Mouse (Mus musculus) urinary bladder, postnatal 4 days (tissue): ENCODE results near the gene Col23a1.
"Not testable (repeated sequence)": the region's sequence is repeated elsewhere in the genome, so short reads cannot be mapped to it uniquely, and the experiment has no call there.

Source experiments
- DNase-seq, 2 experiments: peaks; one replicate each; pipeline ENCODE4 v3.0.0; 2021 to 2022; ENCODE audit warnings: low spot score in 2 of 2

Gene Col23a1

DNA sequence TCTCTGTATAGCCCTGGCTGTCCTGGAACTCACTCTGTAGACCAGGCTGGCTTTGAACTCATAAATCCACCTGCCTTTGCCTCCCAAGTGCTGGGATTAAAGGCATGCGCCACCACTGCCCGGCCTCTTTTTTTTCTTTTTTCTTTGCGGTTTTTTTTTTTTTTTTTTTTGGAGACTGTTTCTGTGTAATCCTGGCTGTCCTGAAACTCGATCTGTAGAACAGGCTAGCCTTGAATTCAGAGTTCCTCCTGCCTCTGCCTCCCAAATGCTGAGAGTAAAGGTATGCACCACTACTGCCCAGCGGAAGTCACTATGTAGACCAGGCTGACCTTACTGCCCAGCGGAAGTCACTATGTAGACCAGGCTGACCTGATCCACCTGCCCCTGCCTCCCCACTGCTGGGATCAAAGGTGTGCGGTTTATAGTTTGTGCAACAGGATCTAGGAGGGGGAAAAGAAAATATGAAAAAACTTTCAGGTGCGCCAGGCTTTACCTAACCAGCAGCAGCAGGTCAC lies 329.2 kb downstream of the Col23a1 start:
- no peak for DNase-seq

DNA sequence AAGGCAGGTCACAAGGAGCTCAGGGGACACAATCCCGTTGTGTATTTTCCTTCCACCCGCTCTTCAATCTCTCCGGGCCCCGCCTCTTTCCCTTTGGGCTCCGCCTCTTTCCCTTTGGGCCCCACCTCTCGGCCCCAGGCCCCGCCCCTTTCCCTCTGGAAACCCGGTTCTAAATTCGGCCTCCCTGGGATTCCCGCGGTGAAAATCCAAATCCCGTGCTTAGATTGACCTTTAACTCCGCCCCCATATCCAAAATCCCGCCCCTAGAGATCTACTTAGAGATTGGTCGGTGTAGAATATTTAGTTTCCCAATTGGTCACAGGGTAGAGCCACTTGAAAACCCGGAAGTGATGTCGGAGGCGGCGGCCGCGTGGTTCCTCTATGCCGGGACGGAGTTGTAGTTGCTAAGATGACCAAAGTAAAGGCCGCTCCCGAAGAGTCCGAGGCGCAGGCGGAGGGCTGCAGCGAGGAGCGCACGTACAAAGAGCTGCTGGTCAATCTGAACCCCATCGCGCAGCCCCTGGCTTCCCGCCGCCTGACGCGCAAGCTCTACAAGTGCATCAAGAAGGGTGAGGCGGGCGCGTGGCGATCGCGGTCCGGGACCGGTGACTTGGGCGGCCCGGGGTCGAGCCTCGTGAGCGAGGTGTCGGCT lies 329.8 kb downstream of the Col23a1 start, which contains the start of gene Nhp2:
TSS of gene Nhp2 (plus strand) at position 327 of the 652 bp plus-strand sequence.
- DNase-seq = peak; percentile 90 to 97

DNA sequence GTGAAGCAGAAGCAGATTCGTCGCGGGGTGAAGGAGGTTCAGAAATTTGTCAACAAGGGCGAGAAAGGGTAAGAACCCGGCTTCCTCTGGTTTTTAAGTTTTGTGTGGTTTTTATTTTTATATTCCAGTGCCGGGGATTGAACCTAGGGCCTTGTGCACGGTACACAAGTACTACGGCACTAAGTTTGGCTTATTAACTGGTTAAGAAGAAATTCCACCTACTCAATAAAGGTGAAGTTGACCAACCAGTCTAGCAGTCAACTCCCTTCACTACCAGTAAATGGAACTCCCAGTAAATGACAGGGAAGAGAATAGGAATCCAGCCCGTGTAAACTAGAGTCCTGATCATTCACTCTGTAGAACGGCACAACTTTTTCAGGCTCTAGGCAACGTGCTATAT lies 330.4 kb downstream of the Col23a1 start:
- DNase-seq = no peak

DNA sequence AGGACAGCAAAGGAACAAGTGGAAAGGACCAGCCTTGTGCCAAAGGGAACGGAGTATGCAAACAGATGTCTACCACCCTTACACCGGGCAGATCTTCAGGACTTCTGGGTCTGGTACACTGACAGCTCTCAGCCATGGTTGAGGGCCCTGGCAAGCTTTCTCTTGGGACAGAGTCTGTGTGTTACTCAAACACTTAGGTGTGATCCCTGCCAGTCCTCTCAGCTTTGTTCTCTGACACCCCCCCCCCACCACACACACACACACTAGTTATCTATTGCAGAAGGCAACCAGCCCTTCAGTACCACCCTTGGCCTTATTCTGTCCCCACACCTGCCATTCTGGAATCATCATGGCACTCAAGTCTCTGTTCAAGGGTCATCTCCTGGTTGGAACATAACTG lies 332.1 kb downstream of the Col23a1 start:
- no peak for DNase-seq

DNA sequence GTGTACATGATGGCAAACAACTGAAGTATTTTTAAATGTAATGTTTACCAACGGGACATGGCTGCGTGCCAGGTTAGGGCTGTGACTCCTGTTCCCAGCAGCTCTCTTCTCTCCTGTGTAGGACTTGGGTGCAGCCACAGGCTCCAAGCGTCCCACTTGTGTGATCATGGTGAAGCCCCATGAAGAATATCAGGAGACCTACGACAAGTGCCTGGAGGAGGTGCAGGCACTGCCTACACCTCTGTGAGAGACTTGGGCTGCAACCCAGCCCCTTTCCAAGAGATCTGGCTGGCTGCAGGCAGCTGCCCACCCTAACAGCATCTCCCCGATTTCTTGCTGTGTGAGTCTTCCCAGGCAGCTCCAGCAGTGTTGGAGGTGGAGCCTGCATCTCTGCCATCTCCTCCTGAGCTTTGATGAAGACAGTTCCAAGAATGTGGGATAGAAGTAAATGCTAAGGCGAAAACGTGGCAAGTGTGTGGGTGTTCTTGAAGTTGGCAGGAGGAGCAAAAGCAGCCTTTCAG lies 333.3 kb downstream of the Col23a1 start:
- DNase-seq = no peak

GRCm38 (mm10) chr11:51625187-51625820 lies 335.6 kb downstream of the Col23a1 start:
- no peak for DNase-seq

GRCm38 (mm10) chr11:51627425-51627824 lies 337.7 kb downstream of the Col23a1 start:
- no peak for DNase-seq

- no peak for DNase-seq
These were observed 338.2 kb downstream of the Col23a1 start for GRCm38 (mm10) chr11:51627907-51628306.

- no peak for DNase-seq
These were observed 340.1 kb downstream of the Col23a1 start for GRCm38 (mm10) chr11:51629651-51630314.

GRCm38 (mm10) chr11:51632130-51632753 lies 342.5 kb downstream of the Col23a1 start:
- no peak for DNase-seq

- DNase-seq = not testable (repeated sequence)
These were observed 343.5 kb downstream of the Col23a1 start for GRCm38 (mm10) chr11:51633200-51633599.
